Mouse (Mus musculus) CH12F3 (cell line): Measurements from ENCODE around the gene Dpf3.

Experiments
- in situ Hi-C: fragments of 300-500 bp; cut with MboI; formaldehyde crosslinking; loops from 2 replicates; pipeline ENCODE4 v1.14.3; 2020; ENCODE audit warnings: low sequenced_read_pairs

Dpf3 gene

GRCm38 (mm10) chr12:83232916-83233315 is 254.6 kb downstream of the Dpf3 start:
- in situ Hi-C loops, result no loop called here

DNA sequence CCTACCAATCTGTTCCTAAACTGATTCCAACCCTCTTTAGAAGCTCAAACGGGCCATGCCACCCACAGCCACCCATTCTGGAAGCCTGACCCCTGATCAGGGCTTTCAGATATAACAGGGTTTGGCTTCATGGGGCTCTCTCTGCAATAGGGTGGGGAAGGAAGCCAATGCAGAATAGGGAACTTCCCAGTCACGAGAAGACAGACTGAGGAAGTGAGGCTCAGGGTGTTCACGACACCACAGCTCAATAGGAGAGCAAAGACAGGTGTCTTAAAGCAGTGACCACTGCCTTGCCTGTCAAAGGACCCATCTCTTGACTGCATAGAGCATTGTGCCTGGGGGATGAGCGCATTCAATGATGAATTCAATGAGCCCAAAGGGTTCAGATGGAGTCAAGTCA is 256.3 kb downstream of the Dpf3 start:
- in situ Hi-C loops, result no loop called here

DNA sequence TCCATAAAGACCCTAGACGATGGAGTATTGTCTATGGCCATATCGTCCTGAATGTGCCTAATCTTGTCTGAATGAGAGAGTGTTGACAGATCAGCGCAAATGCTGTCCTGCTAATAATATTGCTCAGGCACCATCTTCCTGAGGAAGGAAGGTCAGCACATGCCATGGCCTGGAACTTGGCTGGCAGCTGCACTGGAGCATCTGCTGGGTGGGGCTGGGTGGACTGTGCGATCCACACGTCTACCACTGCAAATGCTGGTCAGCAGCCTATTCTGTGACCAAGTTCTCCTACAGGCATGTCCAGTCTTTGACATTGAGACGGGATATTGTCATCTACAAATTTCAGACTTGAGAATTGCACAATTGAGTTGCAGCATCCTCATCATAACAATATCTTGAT is 257.8 kb downstream of the Dpf3 start:
- in situ Hi-C loops, result no loop called here

DNA sequence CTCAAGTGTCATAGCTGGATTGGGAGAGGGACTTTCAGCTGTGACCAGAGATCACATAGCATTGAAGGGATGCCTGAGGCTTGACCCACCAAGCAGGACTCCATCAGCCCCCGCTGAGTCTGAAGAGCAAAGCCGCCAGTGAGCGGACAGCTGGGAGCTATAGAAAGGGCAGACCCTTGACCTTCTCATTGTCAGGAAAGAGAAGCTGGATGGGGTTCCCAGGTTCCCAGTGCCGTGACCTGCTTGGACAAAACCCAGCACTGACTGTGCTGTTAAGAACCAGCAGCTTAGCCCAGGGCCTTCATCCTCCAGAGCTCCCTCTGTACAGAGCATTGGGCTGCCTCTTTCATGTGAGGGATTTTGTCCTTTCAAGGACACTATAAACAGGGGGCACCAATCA is 260.5 kb downstream of the Dpf3 start:
- in situ Hi-C loops, result no loop called here

- in situ Hi-C loops, result no loop called here
Observed at GRCm38 (mm10) chr12:83220964-83221363, 266.6 kb downstream of the Dpf3 start.

- in situ Hi-C loops, result no loop called here
Observed at GRCm38 (mm10) chr12:83213879-83214341, 273.6 kb downstream of the Dpf3 start.

- in situ Hi-C loops, result no loop called here
Observed at GRCm38 (mm10) chr12:83211976-83212375, 275.5 kb downstream of the Dpf3 start.

DNA sequence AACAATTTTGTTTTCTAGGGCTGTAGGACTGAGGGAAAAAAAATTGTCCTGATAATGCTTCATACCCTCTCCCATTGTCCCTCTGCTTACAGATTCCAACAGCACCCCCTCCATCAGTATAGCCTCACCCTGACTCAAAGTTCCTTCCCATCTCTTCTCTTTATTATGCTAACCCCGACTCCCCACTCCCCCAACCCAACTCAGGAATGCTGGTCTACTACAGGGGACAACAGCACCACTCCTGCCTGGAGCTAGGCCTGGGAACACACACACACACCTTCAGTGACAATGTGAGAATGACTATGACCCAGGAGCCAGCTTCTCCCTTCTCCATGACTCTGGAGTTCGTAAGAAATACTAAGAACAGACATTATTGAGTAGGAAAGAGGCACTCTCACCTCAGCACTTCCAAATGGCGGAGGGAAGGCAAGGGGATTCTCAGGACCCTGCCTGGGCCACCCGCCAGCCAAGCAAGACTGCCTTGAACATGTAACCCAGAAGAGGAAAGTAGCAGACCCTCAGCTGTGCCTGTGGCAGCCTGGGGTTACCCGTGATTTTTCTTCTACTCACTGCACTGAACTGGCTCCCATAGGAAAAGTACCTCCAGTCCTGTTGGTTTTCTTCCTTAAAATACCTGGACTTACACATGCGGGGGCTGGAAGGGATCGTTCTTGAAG is 276.2 kb downstream of the Dpf3 start:
- in situ Hi-C loops, result no loop called here

GRCm38 (mm10) chr12:83210735-83211134 is 276.8 kb downstream of the Dpf3 start:
- in situ Hi-C loops, result no loop called here

- in situ Hi-C loops, result no loop called here
Observed at GRCm38 (mm10) chr12:83210294-83210693, 277.2 kb downstream of the Dpf3 start.

GRCm38 (mm10) chr12:83209461-83209860 is 278.1 kb downstream of the Dpf3 start:
- in situ Hi-C loops, result no loop called here

DNA sequence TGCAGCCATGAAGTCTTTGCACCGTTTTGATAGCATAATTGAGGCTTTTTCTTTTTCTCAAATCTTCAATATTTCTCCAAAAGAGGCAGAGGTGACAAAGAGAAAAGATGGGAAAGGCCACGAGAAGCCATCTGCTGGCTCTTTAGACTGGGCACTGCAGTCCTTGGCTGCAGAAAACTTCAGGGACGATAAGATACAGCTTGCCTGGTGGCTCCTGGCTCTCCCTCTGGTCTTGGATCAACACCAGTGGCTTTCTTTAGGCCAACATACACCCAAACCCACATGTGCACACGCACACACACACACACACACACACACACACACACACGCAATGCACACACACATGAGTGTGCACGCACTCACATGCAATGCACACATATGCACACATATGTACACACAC is 278.7 kb downstream of the Dpf3 start:
- in situ Hi-C loops, result no loop called here

- in situ Hi-C loops, result no loop called here
Observed at GRCm38 (mm10) chr12:83208011-83208410, 279.5 kb downstream of the Dpf3 start.

GRCm38 (mm10) chr12:83207481-83207880 is 280.0 kb downstream of the Dpf3 start:
- in situ Hi-C loops, result no loop called here

DNA sequence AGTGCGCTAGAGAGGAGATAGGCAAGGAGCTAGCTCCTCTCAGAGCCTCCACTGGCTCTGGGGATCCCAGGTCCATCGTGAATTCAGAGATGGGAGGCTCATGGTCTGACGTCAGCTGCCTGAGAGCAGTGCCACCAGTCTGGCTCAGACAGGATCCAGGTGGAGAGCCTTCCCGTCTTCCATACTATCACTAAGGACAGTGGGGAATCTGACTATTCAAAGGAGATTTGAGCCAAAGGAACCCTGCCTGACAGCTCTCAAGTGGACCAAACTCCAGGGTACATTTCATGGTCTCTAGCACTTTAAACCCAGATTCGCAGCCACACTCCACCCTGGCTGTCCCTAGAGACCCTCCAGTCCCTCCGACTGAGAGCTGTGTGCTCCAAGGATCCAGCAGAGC is 280.6 kb downstream of the Dpf3 start:
- in situ Hi-C loops, result no loop called here

- in situ Hi-C loops, result no loop called here
Observed at GRCm38 (mm10) chr12:83204361-83204760, 283.2 kb downstream of the Dpf3 start.

- in situ Hi-C loops, result no loop called here
Observed at GRCm38 (mm10) chr12:83201674-83202073, 285.8 kb downstream of the Dpf3 start.

GRCm38 (mm10) chr12:83180561-83180960 is 307.0 kb downstream of the Dpf3 start:
- in situ Hi-C loops, result no loop called here

DNA sequence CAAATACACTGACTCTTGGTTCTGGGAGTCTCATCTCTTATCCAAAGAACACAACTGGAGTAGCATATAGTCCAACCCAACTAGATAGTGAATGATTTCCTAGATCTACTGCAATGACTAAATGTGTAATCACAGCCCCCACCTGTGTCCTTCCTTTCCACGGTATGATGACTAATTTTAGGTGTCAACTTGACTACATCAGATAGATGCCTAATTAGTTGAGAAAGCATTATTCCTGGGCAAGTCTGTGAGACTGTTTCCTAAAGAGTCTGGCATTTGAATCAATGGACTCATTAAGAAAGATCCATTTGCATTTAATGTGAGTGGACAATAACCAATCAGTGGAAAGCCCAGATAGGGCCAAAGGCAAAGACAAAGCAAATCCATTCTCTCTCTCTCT is 307.7 kb downstream of the Dpf3 start:
- in situ Hi-C loops, result no loop called here

GRCm38 (mm10) chr12:83178770-83179169 is 308.7 kb downstream of the Dpf3 start:
- in situ Hi-C loops, result no loop called here

GRCm38 (mm10) chr12:83169495-83170209 is 317.9 kb downstream of the Dpf3 start:
- in situ Hi-C loops, result no loop called here

DNA sequence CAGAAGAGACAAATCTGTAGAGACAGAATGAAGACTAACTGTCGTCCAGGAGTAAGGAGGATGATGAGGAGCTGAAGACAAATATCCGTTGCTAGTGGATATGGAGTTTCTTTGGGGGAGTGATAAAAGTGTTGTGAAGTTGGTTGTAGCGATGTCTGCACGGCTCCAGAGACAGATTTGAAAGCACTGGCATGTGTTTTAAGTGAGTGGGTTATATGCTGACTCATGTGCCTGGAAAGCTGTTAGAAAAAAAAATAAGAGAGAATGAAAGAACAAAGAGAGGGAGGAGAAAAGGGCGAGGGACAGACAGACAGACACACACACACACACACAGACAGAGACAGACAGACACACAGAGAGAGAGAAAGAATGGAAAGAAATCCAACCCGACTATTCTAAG is 319.2 kb downstream of the Dpf3 start:
- in situ Hi-C loops, result no loop called here
